Mouse (Mus musculus) thymus, postnatal 36 days (tissue): Measurements from ENCODE around the gene Brf1.
A peak's percentile ranks its signal among the peaks of the same experiment; 100 is the strongest.

Experiments
- DNase-seq, 2 experiments: peaks; one replicate each; pipeline ENCODE4 v3.0.0; 2022; ENCODE audit warnings: mixed read lengths in 2 of 2

Gene Brf1

GRCm38 (mm10) chr12:112937906-112938305 is 62.6 kb downstream of the Brf1 start:
- peak in 1 of 2 experiments; percentile 51 for DNase-seq

GRCm38 (mm10) chr12:112932647-112933046 is 67.9 kb downstream of the Brf1 start:
- DNase-seq: no peak

- peak; percentile 45 to 62 for DNase-seq
Measured at GRCm38 (mm10) chr12:112929562-112930352, 70.7 kb downstream of the Brf1 start, which contains the start of gene Jag2. TSS of gene Jag2 (minus strand) at chr12:112929776.

GRCm38 (mm10) chr12:112928401-112929241 is 71.9 kb downstream of the Brf1 start:
- DNase-seq: peak in 1 of 2 experiments; percentile 48

- DNase-seq: no peak
Measured at GRCm38 (mm10) chr12:112927265-112927664, 73.2 kb downstream of the Brf1 start.

- DNase-seq: no peak
Measured at GRCm38 (mm10) chr12:112925950-112926349, 74.6 kb downstream of the Brf1 start.

- DNase-seq: no peak
Measured at GRCm38 (mm10) chr12:112922541-112922940, 78.0 kb downstream of the Brf1 start.

GRCm38 (mm10) chr12:112921518-112921917 is 79.0 kb downstream of the Brf1 start:
- DNase-seq: no peak

- no peak for DNase-seq
Measured at GRCm38 (mm10) chr12:112917906-112918305, 82.6 kb downstream of the Brf1 start.

- no peak for DNase-seq
Measured at GRCm38 (mm10) chr12:112917486-112917885, 83.0 kb downstream of the Brf1 start.

GRCm38 (mm10) chr12:112916698-112917400 is 83.7 kb downstream of the Brf1 start:
- DNase-seq: no peak

GRCm38 (mm10) chr12:112915587-112915986 is 84.9 kb downstream of the Brf1 start:
- DNase-seq: no peak

GRCm38 (mm10) chr12:112914527-112914926 is 86.0 kb downstream of the Brf1 start:
- DNase-seq: peak; percentile 66 to 79

GRCm38 (mm10) chr12:112912951-112913745 is 87.4 kb downstream of the Brf1 start:
- peak in 1 of 2 experiments; percentile 42 for DNase-seq

GRCm38 (mm10) chr12:112911701-112912100 is 88.8 kb downstream of the Brf1 start:
- no peak for DNase-seq
